Mouse (Mus musculus): ENCODE results near the gene Tmem51. TPM values are rescaled to one million over a fixed set of nuclear protein-coding genes. Genes with fewer than 3 reads are reported as not detected.

Tmem51 gene
- total and polyA plus RNA-seq, 3 experiments: 1.4 to 8.0 (median 8.0) TPM

DNA sequence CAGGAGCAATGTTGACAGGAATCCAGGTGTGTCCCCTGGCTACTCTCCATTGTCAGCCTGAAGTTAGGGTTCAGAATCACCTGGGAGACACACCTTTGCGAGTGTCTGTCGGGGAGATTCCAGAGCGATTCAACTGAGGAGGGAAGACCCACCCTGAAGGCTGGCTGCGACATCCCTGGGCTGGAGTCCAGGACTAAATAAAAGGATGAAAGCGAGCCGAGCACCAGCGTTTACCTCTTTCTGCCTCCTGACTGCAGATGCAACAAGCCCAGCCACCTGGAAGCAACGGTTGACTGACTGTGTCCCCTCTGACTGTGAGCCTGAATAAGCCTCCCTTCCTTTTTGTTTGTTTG is 24.3 kb downstream of the Tmem51 start:
- Histone ChIP-seq H3K36me3 (replicated peaks in 1 of 2; ENCODE audit: control insufficient read depth in 1 of 2, insufficient read depth in 1 of 2, low read length in 1 of 2) (peaks cover 0 to 2% of the 10 kb centered on the region in 2 experiments), H3K9ac (ENCODE audit: insufficient read depth, low read depth) (no peak overlapping the region), H3K9me3 (replicated peaks; ENCODE audit: low read length) (no peaks in the 10 kb centered on the region), H3K27me3 (replicated peaks) (no peaks in the 10 kb centered on the region), H3K4me3 (replicated peaks in 1 of 3; ENCODE audit: low read depth in 2 of 3, low read length in 2 of 3, poor library complexity in 1 of 3) (no peak overlapping the region), H3K4me2 (ENCODE audit: insufficient read depth, low read depth, poor library complexity, severe bottlenecking) (no peak overlapping the region), H3K79me2 (replicated peaks; ENCODE audit: control insufficient read depth, extremely low read depth, insufficient read depth, poor library complexity, severe bottlenecking) (no peaks in the 10 kb centered on the region), H3K27ac (ENCODE audit: insufficient read depth, low read depth) (no peak overlapping the region), H3K4me1 (ENCODE audit: control insufficient read depth in 1 of 2, insufficient read depth in 2 of 2) (peaks cover 0 to 7% of the 10 kb centered on the region in 2 experiments; a peak in 2 of 4 replicates)
- no peak for DNase-seq (ENCODE audit: extremely low read depth)
- no peak for TF ChIP-seq ZMIZ1 (IDR thresholded peaks at IDR 0.05; ENCODE audit: low read depth, low read length)
- TF ChIP-seq ZC3H11A (IDR thresholded peaks at IDR 0.05; ENCODE audit: low read depth, low read length): no peak
- no peak for TF ChIP-seq JUN (IDR thresholded peaks at IDR 0.05; ENCODE audit: insufficient read depth, low read depth, low read length)
- TF ChIP-seq MXI1 (IDR thresholded peaks at IDR 0.05; ENCODE audit: low read depth, low read length): no peak
- TF ChIP-seq MEF2A (IDR thresholded peaks at IDR 0.05; ENCODE audit: borderline replicate concordance, low read depth, low read length): no peak
- TF ChIP-seq MYC (IDR thresholded peaks at IDR 0.05; ENCODE audit: low read depth, low read length): no peak
- TF ChIP-seq POLR2AphosphoS2 (IDR thresholded peaks at IDR 0.05; ENCODE audit: low read depth, low read length): no peak
- TF ChIP-seq E2F4 (IDR thresholded peaks at IDR 0.05; ENCODE audit: insufficient replicate concordance, low read depth, low read length): no peak
- TF ChIP-seq HCFC1 (IDR thresholded peaks at IDR 0.05; ENCODE audit: low read depth, low read length): no peak
- no peak for TF ChIP-seq JUND (conservative IDR thresholded peaks at IDR 0.05; ENCODE audit: low read depth, low read length)
- TF ChIP-seq SIN3A (IDR thresholded peaks at IDR 0.05; ENCODE audit: low read length): no peak
- no peak for TF ChIP-seq RCOR1 (conservative IDR thresholded peaks at IDR 0.05; ENCODE audit: low read depth, low read length)
- in situ Hi-C loops (cut with MboI; ENCODE audit: low pct_ligation_motif_present, low pct_unique_long_range_greater_than_20kb, low sequenced_read_pairs): no loop called here
- dilution Hi-C loops (cut with MboI; ENCODE audit: extremely low pct_ligation_motif_present, extremely low pct_unique_long_range_greater_than_20kb, low sequenced_read_pairs): no loop called here

DNA sequence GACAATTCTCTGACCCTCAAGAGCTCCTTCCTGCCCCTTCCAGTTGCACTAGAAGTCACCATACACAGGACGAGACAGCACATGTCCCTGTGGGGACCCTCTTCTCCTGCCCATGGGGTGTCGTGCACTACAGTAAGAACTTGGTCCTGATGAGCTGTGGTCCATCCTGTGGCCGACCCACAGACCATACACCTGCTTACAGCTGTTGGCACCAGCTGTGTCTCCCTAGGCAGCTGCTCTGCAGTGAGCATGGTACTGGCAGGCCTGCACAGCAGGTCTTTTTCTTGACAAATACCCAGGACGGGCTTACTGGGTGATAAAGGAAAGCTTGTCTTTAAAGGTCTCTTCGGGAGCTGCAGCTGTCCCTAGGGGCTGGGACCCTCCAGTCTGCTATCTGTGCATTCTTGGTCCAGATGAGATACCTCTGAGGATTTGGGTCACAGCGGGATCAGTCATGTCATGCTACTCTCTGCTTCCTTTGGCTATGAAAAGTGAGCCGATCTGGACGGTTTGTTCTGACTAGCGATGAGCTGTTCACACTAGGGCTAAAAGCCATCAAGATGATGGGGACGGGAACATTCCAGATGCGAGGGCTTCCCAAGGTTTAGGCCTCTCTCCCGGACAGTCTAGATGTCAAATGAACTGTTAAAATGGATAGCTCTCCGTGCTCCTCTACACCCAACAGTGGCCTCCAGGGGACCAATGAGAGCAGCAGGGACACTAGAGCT is 24.8 kb downstream of the Tmem51 start:
- Histone ChIP-seq H3K4me3 (replicated peaks in 1 of 3; ENCODE audit: low read depth in 2 of 3, low read length in 2 of 3, poor library complexity in 1 of 3) (no peak overlapping the region), H3K27ac (ENCODE audit: insufficient read depth, low read depth) (no peak overlapping the region), H3K79me2 (replicated peaks; ENCODE audit: control insufficient read depth, extremely low read depth, insufficient read depth, poor library complexity, severe bottlenecking) (no peaks in the 10 kb centered on the region), H3K9ac (ENCODE audit: insufficient read depth, low read depth) (no peak overlapping the region), H3K36me3 (replicated peaks in 1 of 2; ENCODE audit: control insufficient read depth in 1 of 2, insufficient read depth in 1 of 2, low read length in 1 of 2) (peaks cover 0 to 2% of the 10 kb centered on the region in 2 experiments), H3K9me3 (replicated peaks; ENCODE audit: low read length) (no peaks in the 10 kb centered on the region), H3K27me3 (replicated peaks) (no peaks in the 10 kb centered on the region), H3K4me2 (ENCODE audit: insufficient read depth, low read depth, poor library complexity, severe bottlenecking) (no peak overlapping the region), H3K4me1 (ENCODE audit: control insufficient read depth in 1 of 2, insufficient read depth in 2 of 2) (peaks cover 3 to 12% of the 10 kb centered on the region in 2 experiments; a peak in 3 of 4 replicates)
- no peak for DNase-seq (ENCODE audit: extremely low read depth)
- TF ChIP-seq JUN (IDR thresholded peaks at IDR 0.05; ENCODE audit: insufficient read depth, low read depth, low read length) (no peak), TBP (conservative IDR thresholded peaks at IDR 0.05; ENCODE audit: low read depth, low read length) (no peak), BHLHE40 (IDR thresholded peaks at IDR 0.05; ENCODE audit: low read depth, low read length) (no peak), MEF2A (IDR thresholded peaks at IDR 0.05; ENCODE audit: borderline replicate concordance, low read depth, low read length) (no peak), RAD21 (IDR thresholded peaks at IDR 0.05; ENCODE audit: low read depth, low read length) (no peak), EP300 (IDR thresholded peaks at IDR 0.05; ENCODE audit: low read length) (no peak), E2F4 (IDR thresholded peaks at IDR 0.05; ENCODE audit: insufficient replicate concordance, low read depth, low read length) (no peak), ETS1 (conservative IDR thresholded peaks at IDR 0.05; ENCODE audit: low read depth, low read length) (no peak), ELF1 (IDR thresholded peaks at IDR 0.05; ENCODE audit: low read depth, low read length) (no peak), RCOR1 (conservative IDR thresholded peaks at IDR 0.05; ENCODE audit: low read depth, low read length) (no peak), HCFC1 (IDR thresholded peaks at IDR 0.05; ENCODE audit: low read depth, low read length) (no peak), KAT2A (IDR thresholded peaks at IDR 0.05; ENCODE audit: insufficient replicate concordance, low read length) (no peak), PAX5 (IDR thresholded peaks at IDR 0.05; ENCODE audit: low read length) (no peak), USF1 (IDR thresholded peaks at IDR 0.05; ENCODE audit: low read depth, low read length) (no peak), NRF1 (IDR thresholded peaks at IDR 0.05; ENCODE audit: low read depth, low read length) (no peak), NELFE (IDR thresholded peaks at IDR 0.05; ENCODE audit: low read depth, low read length) (no peak), ZNF384 (IDR thresholded peaks at IDR 0.05; ENCODE audit: low read depth, low read length) (no peak), ZKSCAN1 (IDR thresholded peaks at IDR 0.05; ENCODE audit: borderline replicate concordance, low read depth, low read length) (no peak), POLR2AphosphoS2 (IDR thresholded peaks at IDR 0.05; ENCODE audit: low read depth, low read length) (no peak), USF2 (conservative IDR thresholded peaks at IDR 0.05; ENCODE audit: low read depth, low read length) (no peak)
- dilution Hi-C loops (cut with MboI; ENCODE audit: extremely low pct_ligation_motif_present, extremely low pct_unique_long_range_greater_than_20kb, low sequenced_read_pairs) (no loop called here), in situ Hi-C loops (cut with MboI; ENCODE audit: low pct_ligation_motif_present, low pct_unique_long_range_greater_than_20kb, low sequenced_read_pairs) (no loop called here)

Data from CH12.LX (cell line).